Mouse (Mus musculus) mouse embryonic stem cell (cell line): Measurements from ENCODE around the gene Ggta1.
"Not testable (repeated sequence)": the region's sequence is repeated elsewhere in the genome, so short reads cannot be mapped to it uniquely, and the experiment has no call there.

Source experiments
- in situ Hi-C, 2 experiments: fragments of 300-500 bp; cut with MboI; formaldehyde crosslinking; loops; 1 replicate in 1 of 2; 3 replicates in 1 of 2; pipeline ENCODE4 v1.14.3; 2019 to 2020; ENCODE audit warnings: low sequenced_read_pairs in 2 of 2, low pct_unique_long_range_greater_than_20kb in 1 of 2, mixed read lengths in 1 of 2; ENCODE audit not compliant: unreplicated experiment in 1 of 2

The Ggta1 gene

DNA sequence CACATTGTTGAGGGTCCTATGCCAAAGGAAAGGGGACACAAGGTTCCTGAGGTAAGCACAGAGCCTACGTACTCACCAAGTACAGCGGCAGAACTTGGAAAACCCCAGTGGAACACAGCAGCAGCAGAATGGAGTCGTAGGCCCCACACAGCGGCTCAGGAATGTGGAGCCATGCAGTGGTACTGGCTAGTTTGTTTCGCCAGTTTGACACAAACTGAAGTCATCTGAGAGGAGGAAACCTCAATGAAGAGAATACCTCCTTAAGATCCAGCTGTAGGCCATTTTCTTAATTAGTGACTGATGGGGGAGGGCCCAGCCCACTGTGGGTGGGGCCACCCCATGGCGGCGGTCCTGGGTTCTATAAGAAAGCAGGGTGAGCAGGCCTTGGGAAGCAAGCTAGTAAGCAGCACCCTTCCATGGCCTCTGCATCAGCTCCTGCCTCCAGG, 1.1 kb upstream of the Ggta1 start:
- in situ Hi-C loops, result no loop called here

DNA sequence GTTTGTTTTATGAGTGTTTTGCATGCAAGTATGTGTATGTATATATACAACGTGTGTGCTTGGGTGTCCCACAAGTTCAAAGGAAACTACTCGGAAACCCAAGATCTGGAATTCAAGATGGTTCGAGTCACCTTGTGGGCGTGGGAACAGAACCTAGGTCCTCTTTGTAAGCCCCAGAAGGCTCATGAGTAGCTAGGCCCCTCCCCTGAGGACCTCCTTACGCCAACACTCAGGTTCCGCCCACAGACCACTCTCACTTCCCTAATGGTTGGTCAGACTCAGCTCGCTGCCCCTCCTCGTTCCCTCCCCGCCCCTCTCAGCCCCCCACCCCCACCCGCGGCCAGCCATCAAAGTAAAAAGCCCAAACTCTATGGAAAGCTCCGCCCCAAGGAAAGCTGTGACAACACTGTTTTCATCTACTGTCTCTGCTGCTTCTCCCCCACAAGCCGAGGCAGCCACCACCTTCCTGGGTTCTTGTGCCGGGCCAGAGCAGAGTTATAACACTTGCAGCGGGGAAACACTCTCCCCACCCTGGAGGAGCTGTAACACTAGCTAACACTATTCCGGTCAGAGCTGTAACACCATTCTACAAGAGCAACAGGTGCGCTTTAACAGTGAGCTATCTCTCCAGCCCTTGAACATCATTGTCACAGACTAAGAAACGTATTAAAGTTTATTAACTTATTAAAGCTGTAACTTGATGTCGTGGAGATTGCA, 499 bp upstream of the Ggta1 start:
- in situ Hi-C loops, result no loop called here

DNA sequence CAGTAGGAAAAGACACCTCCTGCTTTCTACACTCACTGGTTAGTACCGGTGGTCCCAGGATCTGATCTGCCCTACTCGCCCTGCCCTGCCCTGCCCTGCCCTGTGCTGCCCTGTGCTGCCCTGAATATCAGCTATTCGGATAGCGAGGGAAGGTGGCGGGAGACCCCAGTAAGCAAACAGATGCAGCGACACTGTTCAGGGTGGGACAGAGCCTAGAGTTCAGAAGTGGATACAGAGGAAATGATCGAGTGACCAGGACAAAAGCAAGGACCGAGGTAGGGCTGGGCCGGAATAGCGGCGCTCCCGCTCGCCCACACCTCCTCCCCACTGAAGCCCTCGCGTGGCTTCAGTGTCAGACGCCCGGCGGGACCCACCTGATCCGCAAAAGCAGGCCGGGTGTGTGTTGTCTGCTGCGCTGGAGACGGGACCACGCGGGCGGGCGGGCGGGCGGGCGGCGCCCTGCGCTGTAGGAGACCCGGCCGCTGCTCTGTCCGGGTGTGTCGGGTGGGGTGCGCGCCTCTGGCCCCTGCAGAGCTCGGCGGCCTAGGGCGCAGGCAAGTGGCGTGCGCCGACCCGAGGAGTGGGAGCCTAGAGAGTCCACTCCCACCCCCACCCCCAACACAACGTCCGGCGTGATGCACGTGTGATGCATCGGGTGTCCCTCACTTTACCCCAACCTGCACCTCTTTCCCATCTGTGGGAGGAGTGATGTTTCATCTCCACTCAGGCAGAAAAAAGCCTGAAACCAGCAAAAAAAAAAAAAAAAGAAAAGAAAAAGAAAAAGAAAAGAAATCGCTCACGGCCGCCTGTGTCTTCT, 852 bp downstream of the Ggta1 start:
- in situ Hi-C loops, result no loop called here

DNA sequence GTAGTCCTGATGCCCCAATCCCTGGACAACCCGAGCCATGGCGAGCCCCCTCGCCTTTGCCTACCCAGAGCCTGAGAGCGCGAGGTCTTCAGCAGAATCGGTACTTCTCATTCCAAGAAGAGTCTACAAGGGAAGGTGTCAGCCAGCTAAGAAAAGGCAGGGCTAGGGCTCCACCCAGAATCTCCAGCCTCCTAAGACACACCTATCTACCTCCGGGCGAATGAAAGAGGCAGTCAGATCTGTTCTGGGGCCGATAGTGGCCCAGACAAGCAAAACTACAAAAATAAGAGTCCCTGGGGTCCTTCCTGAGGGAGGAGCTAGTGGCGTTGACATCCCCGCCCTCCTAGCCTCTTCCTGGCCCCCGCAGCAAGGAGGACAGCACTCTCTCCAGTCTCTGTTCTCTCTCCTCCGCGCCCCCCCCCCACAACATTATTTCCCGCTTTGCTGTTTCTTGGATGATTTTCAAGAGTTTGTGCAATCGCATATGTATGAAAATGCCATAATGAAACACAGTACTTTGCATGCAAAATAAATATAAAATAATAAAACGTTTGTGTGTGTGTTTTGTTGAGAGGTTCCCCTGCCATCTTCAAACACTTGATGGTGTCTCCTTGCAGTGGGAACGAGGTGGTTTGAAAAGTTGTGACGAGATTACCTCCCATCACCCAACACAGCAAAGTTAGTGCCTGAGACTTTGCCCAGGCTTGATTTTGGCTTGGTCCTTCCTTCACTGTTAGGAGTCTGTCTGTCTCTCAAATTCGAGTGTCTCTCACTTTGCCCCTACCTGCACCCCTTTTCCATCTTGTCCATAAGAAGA, 1.7 kb downstream of the Ggta1 start:
- in situ Hi-C loops, result no loop called here

DNA sequence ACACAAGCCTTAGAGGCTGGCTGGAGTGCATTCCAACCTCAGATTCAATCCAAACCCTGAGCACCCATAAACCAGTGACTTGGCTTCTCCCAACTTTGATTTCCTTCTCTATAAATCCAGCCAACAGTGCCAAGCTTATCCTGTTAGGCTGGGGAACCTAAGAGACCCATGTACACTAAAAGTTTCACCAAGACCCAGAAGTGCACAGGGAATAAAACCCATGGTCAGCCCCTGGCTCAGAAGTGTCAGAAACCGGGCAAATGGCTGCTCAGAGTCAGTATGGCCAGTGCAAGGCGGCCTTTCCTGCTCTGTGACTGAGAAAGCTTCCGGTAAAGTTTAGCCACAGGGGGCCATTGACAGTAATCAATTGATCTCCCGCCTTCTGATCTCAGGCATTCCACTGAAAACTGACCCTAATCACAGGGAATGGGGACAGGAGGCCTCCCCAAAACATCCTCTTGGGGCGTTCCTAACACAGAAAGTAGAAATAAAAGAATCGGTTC, 2.6 kb downstream of the Ggta1 start:
- in situ Hi-C loops, result no loop called here

DNA sequence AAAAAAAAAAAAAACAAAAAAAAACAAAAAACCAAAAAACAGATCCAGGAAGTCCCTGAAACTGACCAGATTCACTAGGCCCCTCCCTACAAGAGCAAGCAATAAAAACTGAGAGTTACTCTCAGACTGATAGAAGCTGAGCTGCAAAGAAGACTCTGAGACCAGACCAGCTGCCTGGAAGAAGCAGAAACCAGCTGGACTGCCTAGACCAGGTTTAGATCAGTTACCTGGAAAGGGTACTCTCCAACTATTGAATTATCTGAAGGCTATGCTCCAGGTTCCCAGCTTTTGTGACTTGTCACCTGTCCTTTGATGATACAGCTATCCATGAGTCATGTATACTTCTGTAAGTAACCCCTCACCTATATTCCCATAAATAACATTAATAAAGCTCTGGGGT, 3.7 kb downstream of the Ggta1 start:
- in situ Hi-C loops, result no loop called here

DNA sequence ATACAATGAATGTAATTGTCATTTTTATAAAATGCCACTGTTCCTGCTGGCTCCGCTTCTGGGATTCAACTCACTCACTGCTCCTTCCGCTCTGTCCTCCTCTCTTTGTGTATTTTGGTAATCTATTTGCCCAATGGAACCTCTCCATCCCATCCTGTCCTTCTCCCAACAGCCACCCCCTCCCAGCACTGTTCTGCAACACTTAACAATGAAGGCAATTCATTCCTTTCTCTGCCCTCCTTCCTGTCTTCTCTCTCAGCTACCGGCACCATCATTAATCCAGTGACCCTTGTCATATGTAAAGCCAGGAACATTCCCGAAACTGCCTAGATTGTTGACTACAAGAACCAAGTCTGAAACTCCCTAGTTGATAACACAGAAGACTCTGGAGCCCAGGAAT, 4.6 kb downstream of the Ggta1 start:
- in situ Hi-C loops, result no loop called here

DNA sequence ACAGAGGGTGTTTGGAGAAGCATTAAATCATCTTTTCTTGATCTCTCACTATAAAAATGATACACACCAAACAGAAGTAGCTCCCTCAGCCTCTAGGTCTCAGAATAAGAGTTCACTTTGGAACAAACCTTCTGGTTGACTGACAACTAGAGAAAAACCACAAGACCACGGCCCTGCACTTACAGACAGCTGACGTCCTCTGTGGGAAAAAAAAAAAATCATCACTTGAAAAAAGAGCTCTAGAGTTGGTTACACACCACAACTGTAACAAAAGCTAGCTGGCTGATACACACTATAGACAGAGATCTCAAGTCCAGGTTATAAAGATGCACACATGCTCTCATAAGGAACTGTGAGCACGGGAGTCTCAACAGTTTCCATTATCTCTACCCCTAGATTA, 9.3 kb downstream of the Ggta1 start:
- in situ Hi-C loops, result no loop called here

DNA sequence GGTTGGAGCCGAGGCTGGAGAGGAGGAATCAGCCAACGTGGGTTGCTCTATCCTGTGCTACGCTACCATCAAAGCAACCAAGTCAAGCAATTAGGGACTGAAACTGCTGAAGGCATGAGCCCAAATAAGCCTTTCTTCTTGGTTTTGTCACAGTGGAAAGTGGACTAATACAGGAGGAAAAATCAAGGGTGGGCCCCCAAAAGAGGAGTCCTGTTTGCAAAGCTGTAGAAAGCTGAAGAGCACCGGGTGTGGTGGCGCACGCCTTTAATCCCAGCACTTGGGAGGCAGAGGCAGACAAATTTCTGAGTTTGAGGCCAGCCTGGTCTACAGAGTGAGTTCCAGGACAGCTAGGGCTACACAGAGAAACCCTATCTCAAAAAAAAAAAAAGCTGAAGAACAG, 10.3 kb downstream of the Ggta1 start:
- in situ Hi-C loops, result not testable (repeated sequence)

DNA sequence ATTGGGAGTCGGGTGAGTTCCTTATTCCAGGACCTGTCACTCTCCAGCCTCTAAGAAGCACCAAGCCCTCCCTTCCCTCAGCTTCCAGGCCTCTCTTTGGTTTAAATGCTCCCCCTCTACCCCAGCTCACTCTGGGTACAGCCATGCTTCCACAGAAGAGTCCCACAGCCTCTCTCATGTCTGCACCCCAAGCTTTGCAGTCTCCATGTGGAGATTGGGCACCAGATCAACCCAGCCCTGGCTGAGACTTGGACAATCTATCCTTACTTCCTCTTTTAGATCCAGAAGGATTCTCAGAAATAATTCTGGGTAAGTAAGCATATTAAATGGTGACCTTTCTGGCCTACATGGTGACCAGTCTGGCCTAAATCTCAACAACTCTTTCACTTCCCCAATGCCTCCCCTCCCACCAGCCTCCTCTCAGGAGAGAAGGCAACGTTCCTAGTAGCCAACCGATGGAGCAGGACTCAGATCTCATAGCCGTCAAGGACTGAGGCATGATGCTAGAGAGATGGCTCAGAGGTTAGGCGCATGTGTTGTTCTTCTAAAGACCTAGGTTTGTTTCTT, 11.5 kb downstream of the Ggta1 start:
- in situ Hi-C loops, result no loop called here

DNA sequence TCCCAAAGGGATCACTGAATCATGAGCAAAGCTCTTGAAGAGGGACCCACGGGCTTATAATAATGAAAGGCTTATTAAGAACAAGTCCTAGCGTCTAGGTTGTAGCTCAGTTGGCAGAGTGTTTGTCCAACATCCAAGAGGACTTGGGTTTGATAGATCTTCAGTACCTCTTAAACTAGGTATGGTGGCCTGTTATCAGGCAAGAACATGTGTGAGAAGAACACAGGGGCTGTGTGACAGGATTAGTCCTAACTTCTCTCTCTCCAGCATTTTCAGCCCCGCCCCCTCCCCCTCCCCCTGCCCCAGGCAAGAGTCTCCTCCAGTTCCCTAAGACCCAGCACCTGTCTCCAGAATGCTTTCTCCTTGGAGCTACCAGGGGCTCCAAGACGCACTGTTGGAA, 12.2 kb downstream of the Ggta1 start:
- in situ Hi-C loops, result no loop called here

DNA sequence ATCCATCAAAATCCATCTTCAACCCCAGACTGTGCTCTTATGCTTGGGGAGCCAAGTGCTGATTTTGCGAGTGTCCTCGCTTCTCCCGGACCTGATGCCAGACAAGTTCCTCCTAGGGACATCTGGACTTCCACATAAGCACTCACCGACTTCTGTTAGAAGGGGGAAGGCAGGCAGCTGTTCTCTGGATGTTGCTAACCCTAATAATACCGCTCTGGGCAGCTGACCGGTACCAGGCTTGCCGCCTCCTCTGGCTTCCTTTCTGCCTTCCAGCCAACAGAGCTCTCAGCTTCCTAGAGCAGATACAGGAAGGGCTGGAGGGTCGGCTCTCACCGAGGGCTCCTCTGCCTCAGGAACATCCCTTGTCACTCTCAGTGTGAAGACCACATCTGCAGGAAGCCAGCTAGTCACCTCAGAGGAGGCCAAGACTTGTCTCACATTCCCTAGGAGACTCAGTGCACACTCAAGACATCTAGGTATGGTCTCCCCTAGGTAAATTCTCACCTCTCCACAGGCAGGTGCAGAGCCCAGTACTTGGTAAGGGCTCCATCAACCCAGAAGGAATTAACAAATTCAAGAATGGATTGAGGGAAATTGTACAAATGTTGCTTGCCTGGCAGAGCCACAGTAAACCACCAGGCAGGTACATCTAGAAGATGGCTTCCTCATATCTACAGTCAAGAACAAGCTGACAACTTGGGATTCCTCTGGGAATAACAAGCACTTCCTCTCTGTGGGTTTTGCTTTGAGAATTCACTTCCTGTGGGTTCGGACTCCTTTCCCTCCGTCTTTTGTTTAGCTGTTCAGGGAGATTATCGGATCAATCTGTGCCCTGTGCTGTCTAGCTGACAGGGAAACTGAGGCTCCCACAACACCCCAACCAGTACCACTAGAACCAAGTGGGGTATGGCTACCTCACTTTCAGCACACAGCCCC, 13.1 kb downstream of the Ggta1 start:
- in situ Hi-C loops, result no loop called here

DNA sequence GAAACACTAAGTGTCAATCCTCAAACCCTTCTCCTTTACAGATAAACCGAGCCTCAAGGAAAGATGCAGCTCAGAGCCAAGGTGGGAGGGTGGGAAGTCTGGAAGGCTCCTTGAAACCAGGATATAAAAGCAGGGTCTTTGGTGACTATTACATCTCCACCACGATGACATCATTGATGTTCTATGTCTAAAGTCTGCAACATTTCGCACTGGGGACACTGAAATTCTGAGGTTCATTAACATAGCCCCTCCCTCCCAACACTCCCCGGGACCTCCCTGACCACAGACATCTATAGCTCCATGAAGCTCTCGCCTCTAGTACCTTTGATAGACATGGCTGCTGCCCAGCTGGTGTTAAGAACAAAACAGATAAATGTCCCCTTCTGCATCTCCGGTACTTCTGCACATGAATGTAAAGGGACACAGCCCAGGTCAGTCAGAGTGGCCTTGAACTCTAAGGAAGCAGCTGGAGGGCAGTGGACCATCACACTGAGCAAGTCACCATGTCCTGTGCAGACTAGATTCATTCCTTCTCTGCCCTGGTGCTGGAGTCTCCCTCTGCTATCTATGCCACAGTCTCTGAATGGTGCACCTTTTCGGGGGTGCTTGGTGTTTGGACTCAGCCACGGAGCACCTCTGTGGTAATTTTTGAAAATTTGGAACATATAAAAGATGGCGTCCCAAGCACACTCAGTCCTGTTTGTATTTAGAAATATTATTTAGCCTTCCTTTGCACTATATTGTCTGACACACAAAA, 13.9 kb downstream of the Ggta1 start:
- in situ Hi-C loops, result no loop called here

DNA sequence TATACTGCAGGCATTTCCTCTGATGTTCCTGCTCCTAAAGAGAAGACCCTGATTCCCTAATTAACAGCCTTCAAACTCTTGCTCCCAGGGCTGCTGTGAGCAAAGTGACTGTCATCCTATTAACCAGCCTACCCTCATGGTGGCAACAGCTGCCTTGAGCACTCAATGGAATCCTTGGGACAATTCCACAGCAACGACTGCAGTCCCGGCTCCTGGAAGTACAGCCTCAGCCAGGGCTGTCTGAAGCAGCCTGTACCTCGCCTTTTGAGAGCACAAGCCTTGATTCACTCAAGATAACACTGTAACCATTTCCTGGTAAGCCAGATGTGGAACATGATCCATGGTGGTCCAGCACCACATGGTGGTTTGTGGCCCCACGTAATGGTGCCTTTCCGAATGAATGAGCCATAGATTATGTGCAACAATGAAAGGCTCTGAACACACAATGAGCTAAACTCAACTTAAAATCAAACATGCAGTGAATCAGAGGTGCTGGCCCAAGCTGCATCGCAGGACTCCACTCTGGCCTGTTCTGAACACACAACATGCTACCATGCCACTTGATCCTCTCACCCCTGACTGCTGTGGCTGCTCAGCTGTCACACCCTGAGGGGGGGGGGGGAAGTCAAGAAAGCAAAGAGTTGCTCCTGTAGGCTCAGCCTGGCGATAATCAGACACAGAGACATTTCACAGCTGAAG, 14.7 kb downstream of the Ggta1 start:
- in situ Hi-C loops, result no loop called here

DNA sequence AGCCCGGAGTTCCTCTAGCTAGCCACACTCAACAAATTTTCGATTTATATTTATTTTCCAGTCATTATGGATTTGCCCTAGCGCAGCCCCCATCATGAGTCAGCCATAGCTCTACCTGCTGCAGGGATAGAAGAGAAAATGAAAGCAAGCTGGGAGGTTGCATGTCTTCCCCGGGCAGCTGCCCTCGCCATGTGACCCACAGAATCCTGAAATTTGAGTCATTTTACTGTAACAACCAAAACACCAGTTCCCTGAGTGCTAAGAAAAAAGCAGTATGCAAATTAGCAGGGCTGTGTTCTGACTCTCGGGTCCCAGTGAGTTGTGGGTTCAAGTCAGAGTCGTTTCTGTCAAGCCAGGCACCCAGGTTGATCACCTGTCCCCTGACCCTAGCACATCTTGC, 15.6 kb downstream of the Ggta1 start:
- in situ Hi-C loops, result no loop called here

DNA sequence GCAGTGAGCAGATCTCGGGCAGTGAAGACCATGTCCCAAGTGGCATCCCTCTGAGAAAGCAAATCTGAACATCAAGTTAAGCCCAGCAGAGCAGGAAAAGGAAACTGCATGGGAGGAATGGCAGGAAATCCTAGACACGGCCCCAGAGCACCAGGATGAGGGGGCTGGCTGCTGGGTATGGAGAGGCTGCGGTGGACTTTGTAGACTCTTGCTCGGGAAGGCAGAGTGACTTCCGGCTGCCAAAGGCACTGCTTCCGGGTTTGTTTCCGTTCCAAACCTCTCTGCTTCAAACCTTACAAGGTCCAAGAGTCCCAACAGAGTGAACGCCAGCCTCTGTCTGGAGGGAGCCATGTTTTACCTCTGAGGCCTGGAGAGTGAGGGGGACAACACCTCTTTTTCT, 16.2 kb downstream of the Ggta1 start:
- in situ Hi-C loops, result no loop called here

DNA sequence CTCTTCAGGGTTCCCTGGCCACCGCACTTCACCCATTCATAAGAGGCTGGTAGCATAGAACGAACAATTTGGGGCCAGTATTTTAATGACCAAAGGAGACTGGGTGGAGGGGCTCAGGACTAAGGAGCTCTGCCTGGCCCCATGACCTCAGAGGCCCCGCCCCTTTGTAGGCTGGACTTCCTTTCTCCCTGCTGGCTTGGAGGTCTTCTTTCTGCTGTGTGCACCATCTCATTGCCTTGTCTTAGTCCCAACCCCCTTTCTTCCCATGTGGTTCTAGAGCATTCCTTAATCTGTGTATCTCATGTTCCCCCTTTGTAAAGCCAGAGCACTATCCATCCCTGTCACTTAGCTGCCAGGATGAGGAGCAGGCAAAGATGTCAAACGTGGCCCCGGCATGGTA, 16.7 kb downstream of the Ggta1 start:
- in situ Hi-C loops, result no loop called here
